Mouse (Mus musculus): ENCODE results near the gene Stil. TPM values are rescaled to one million over a fixed set of nuclear protein-coding genes. Genes with fewer than 3 reads are reported as not detected.

Stil gene
- total RNA-seq, 2 experiments from 2014 or later, result 2.6 to 4.1 TPM

- DNase-seq, result no peak
Observed at GRCm38 (mm10) chr4:115083031-115083430, 83.1 kb downstream of the Stil start.

- peak; percentile 71 for DNase-seq
Observed at GRCm38 (mm10) chr4:115085522-115086095, 85.7 kb downstream of the Stil start.

DNA sequence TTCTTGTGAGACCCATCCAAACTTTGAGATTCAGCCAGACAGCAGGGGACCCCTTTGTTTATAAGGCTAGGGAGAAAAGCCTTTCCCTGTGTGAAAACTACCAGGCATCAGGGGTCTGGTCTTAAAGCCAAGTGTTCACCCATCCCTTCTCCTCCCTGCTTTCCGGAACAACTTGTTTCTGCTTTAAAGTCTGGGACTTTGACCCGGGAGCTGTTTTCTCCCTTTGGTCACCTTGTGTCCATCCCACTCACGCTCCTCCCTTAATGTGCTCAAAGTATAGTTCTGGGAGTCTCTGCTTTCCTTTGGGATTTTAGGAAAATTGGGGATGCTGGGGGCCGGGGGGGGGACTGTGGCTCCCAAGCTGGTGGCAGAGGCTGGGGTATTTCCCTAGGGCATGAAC, 86.3 kb downstream of the Stil start:
- DNase-seq, result no peak

DNA sequence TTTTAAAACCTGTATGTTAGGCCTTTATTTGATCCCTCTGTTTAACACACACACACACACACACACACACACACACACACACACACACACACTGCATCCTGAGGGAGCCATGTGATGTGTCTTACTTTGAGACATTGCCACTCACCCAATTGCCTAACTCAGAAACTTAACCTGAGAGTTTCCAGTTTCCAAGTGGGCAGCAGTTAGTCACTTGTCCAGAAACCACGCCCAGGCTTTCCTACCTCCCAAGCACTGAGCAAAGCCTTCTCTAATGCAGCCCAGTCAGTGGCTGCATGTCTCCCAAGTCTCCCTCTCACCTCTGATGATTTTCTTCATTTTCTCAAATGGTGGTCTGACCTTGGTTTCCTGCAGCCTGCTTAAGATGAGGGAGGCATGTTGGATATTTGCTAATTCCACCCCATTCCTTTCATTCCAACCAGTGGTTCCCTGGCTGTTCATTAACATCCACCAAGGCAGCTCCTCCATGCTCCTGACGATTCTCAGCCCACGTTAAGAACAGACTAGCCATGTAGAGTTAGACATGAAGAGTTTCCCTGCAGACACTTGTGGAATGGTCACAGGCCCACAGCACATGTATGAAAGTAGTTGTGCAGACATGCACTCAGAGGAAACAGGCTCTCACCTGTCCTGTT, 86.9 kb downstream of the Stil start:
- no peak for DNase-seq

DNA sequence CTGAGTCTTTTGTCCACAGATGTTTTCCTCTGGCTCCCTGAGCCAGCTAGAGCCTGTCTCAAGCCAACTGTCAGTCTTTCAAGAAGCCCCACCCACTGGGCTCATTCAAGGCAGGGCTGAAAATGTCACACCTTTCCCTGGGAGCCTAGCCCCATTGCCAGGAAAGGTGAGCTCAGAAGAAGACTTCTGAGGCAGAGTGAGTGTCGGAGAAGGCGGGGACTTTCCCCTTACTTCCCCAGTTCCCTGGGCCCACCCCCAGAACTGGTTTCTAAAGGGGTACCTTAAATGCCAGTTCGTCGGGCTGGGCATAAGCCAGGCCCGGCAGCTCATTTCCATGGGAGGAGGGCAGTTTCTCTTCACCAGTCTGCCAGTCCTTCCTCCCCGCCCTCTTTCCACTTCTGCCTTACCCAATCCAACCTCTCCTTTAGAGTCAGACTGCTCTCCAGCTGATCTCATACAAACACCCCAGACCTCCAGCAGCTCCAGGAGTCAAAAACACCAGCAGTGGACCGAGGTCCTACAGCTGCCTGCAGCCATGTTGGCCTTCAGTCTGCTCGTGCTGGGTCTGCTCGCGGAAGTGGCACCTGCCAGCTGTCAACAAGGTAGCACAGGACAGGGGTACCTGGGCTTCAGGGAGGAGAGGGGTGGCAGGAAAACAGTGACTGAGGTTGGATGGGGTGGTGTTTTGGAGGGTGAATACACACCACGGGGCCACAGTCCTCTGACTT, 88.8 kb downstream of the Stil start, which contains the start of gene Pdzk1ip1:
TSS of gene Pdzk1ip1 (plus strand) at position 98 of the 728 bp plus-strand sequence.
- DNase-seq, result peak; percentile 5

DNA sequence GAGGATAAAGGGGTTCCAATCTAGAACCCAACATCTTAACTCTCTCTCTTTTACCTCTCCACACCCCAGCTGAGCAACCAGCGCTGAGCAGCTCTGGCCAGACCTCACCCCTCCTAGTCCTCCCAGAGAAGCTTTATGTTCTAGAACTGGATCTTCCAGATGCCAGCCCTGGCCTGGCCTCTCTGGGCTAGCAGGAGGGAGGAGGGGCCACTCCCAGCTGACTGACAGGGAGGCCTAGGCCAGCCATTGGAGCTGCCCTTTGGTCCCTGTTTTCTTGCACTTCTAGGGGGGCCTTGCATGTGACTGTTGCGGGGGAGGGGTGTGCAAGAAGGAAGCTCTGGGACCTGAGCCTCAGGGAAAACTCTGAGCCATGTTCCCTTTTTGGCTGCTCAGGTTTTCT, 90.6 kb downstream of the Stil start:
- no peak for DNase-seq

DNA sequence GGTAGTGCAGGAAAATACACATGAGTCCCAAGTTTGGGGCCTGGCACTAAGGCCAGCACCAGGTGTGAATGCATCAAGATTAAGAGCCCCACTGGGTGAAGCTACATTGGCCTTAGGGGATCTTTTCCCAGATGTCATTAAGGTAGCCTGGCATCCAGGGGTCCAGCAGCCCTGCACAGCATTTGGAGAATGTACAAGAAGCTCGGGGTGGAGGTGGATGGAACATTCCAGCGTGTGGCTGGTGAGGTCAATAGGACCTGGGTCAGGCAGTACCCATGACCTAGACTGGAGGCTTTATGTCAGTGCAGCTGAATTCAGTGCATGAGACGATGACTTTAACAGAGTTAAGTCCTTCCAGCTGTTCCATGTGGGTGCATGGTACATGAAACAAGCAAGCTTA, 91.8 kb downstream of the Stil start:
- DNase-seq, result no peak

Other genes with a start within 250 kb of the Stil start
- gene Gm12830, start 178.4 kb upstream of the Stil start, total RNA-seq (2021), result not detected
- gene Foxd2, start 91.3 kb upstream of the Stil start, total RNA-seq (2021), result 1 to 10 TPM; 1.5 to 1.6 TPM
- not detected for gene Foxe3, start 74.1 kb upstream of the Stil start, total RNA-seq (2021)
- gene Cmpk1, start 12.9 kb upstream of the Stil start, total RNA-seq (2021), result 10 to 100 TPM; 86.6 to 94.9 TPM
- gene Tal1, start 56.3 kb downstream of the Stil start, total RNA-seq (2021), result 1 to 10 TPM; 5.4 to 7.7 TPM
- gene Pdzk1ip1, start 88.5 kb downstream of the Stil start, total RNA-seq (2021), result 1 to 10 TPM in 1 of 2 experiments, under 1 TPM in 1; 0.99 to 1.9 TPM
- under 1 TPM; 0.18 to 0.39 TPM for gene Cyp4x1, start 134.1 kb downstream of the Stil start, total RNA-seq (2021)
- gene Cyp4a29, start 241.9 kb downstream of the Stil start, total RNA-seq (2021), result not detected